Mouse (Mus musculus) spleen, adult 2 months (tissue): ENCODE results near the gene Rin3.

ENCODE experiments used
- CTCF ChIP-seq: fragments of 200-500 bp; IDR thresholded peaks from 2 replicates; pipeline ENCODE4 v1.5.1; 2011; ENCODE audit warnings: mild to moderate bottlenecking, inconsistent platforms; ENCODE audit not compliant: insufficient read depth, insufficient read length, insufficient replicate concordance; ENCODE audit errors: extremely low read depth
- POLR2A ChIP-seq: fragments of 200-500 bp; IDR thresholded peaks from 2 replicates; pipeline ENCODE4 v1.6.1; 2011; ENCODE audit warnings: low read depth, low read length, inconsistent platforms

DNA sequence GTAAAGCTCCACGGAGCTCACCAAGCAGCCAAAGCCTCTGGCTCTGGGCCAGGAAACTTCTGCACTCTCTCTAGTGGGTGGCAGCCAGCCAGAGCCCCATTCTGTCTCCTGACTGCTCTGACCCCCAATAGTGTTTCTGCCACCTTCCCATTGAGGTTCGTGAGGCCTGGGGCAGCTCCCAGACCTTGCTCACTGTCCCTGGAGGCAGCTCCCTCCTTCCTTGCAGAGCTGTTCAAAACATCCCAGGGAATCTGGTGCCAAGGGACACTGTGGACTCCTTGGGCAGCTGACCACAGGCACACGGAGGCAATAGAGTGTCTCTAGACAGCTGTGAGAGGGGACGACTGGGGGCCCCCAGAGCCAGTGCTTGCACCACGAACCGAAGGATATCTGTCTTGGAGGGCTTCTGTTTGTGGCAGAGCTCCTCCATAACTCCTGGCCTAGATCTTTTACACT lies 25.2 kb downstream of the Rin3 start:
- no peak for TF ChIP-seq POLR2A
- no peak for TF ChIP-seq CTCF
